Mouse (Mus musculus): ENCODE results near the gene Grm1.

GRCm38 (mm10) chr10:10790458-10790857, 291.7 kb downstream of the Grm1 start:
- TF ChIP-seq GATA1 (IDR thresholded peaks at IDR 0.05; ENCODE audit: borderline replicate concordance, low read length) (no peak), FLI1 (IDR thresholded peaks at IDR 0.05; ENCODE audit: low read length) (no peak)
